Mouse (Mus musculus) heart, embryonic 13.5 days (tissue): ENCODE measurements around the gene Gm11060. TPM values are rescaled to one million over a fixed set of nuclear protein-coding genes. Genes with fewer than 3 reads are reported as not detected.

Source experiments
- ATAC-seq: fragments of 200-750 bp; cut with Nextera tagmentation; 2 replicates; pipeline ENCODE4 v1.8.0; 2017; ENCODE audit warnings: moderate TSS enrichment; ENCODE audit not compliant: insufficient number of reproducible peaks, low FRiP score, low TSS enrichment; ENCODE audit errors: extremely low read depth
- H3K27ac ChIP-seq: fragments of 300-500 bp; sonication (generic); replicated peaks from 2 replicates; pipeline ENCODE4 v1.5.1; 2015; ENCODE audit warnings: moderate library complexity, mild to moderate bottlenecking, inconsistent platforms
- H3K27me3 ChIP-seq: fragments of 300-500 bp; sonication (generic); replicated peaks from 2 replicates; pipeline ENCODE4 v1.6.1; 2015; ENCODE audit warnings: mild to moderate bottlenecking, inconsistent platforms
- H3K36me3 ChIP-seq: fragments of 300-500 bp; sonication (generic); 2 replicates; pipeline ENCODE4 v1.6.1; 2015; ENCODE audit warnings: mild to moderate bottlenecking, inconsistent platforms
- H3K4me1 ChIP-seq: fragments of 300-500 bp; sonication (generic); 2 replicates; pipeline ENCODE4 v1.6.1; 2015; ENCODE audit warnings: inconsistent platforms
- H3K4me2 ChIP-seq: fragments of 300-500 bp; sonication (generic); 2 replicates; pipeline ENCODE4 v1.6.1; 2015; ENCODE audit warnings: inconsistent platforms, mild to moderate bottlenecking, moderate library complexity
- H3K4me3 ChIP-seq: fragments of 300-500 bp; sonication (generic); 2 replicates; pipeline ENCODE4 v1.5.1; 2015; ENCODE audit warnings: moderate library complexity, mild to moderate bottlenecking, inconsistent platforms
- H3K9ac ChIP-seq: fragments of 300-500 bp; sonication (generic); 2 replicates; pipeline ENCODE4 v1.6.1; 2015; ENCODE audit warnings: inconsistent platforms, mild to moderate bottlenecking, moderate library complexity
- H3K9me3 ChIP-seq: fragments of 300-500 bp; sonication (generic); 2 replicates; pipeline ENCODE4 v1.6.1; 2016; ENCODE audit warnings: inconsistent platforms
- WGBS: fragments of 180-500 bp; shearing (Covaris S2); methylation state at CpG from one replicate; pipeline ENCODE4 v1.1.7; 2015; ENCODE audit warnings: mixed read lengths; 5-methylcytosine and 5-hydroxymethylcytosine counted together
- polyA plus RNA-seq: library from polyadenylated mRNA; unstranded; fragments of >200 nt; fragmentation: Nextera tagmentation; extraction: Ambion mirVana; gene quantifications from 2 replicates; pipeline ENCODE4 v1.2.1, GENCODE M21; 2015

Gene Gm11060
- polyA plus RNA-seq, 1 experiment from 2014 or later: not detected

DNA sequence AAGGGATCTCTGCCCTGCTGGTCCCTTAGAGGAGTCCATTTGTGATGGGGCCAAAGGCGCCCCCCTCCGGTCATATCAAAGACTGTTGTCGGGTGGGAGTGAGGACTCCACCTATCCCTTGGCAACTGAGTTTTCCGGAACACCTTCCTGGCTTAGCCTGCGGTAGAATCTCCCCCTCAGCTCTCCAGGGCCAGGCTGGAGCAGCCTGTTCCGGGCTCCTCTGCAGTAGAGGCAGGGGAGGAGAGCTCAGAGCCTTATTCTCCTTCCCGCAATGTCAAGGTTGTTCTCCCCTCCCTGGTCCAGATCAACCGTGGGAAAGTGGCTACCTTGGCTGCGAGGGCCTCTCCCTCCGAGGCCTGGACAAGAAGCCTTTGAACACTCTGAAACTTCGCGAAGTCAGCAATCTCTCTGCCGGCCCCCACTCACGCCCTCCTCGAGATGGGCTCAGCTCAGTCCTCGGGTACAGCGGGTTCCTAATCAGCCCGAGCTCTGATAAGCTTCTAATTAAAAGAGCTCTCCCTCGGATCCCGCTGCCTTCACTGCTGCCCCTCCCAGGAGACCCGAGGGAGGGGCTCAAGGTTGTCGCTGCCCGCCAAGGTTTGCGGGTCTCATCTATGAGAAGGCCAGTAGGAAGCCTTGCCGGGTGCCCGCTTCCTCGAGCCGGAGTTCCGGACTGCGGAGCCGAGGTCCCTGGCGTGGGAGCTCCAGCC, 38.7 kb downstream of the Gm11060 start:
- Histone ChIP-seq H3K9ac (peak overlapping the region; percentile 73), H3K27ac (peak overlapping the region; percentile 61), H3K4me2 (peak overlapping the region; percentile 67), H3K36me3 (no peaks in the 10 kb centered on the region), H3K9me3 (no peaks in the 10 kb centered on the region), H3K4me3 (peak overlapping the region; percentile 58), H3K27me3 (peaks cover 99% of the 10 kb centered on the region), H3K4me1 (peaks cover 56% of the 10 kb centered on the region)
- under 1% methylated on average over 32 of the region's 32 CpGs for WGBS
- no peak for ATAC-seq

DNA sequence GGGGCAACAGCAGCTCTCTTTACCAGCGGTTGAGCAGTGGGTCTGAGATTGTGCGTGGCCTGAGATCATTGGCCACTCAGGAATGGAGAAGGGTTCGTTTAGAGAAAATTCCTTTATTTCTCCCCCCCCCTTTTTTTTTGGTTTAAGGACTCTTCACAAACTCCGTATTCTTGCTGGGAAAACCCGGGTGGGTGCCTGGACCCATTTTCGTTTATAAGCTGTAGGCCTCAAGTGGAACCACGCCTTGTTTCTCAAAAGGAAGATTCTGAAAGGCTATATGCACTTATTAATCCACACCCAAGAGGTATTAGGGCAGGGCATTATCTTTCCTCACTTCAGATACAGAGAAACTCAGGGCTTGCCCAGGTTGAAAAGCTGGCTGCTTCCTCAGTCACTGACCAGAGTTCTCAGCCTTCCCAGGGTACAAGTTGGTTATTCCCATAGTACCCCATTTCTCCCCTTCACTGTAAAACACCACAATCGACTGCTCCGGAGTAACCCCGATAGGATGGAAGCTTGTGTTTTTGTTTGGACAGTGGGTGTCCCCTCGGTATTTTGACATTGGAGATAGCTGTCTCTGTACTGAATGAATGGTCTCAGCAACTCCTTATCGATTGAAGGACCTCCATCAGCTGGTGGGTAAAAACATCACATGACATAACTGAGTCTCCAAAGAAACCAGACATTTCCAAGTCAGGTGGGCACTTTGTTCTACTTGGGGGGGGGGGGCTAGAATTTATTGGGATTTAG, 39.4 kb downstream of the Gm11060 start:
- Histone ChIP-seq H3K4me3 (peak overlapping the region; percentile 58), H3K36me3 (no peaks in the 10 kb centered on the region), H3K27ac (peak overlapping the region; percentile 61), H3K4me2 (peak overlapping the region; percentile 67), H3K4me1 (peaks cover 54% of the 10 kb centered on the region), H3K27me3 (peaks cover 99% of the 10 kb centered on the region), H3K9me3 (no peaks in the 10 kb centered on the region), H3K9ac (peak overlapping the region; percentile 73)
- ATAC-seq: no peak
- WGBS: 8% methylated on average over 12 of the region's 12 CpGs

DNA sequence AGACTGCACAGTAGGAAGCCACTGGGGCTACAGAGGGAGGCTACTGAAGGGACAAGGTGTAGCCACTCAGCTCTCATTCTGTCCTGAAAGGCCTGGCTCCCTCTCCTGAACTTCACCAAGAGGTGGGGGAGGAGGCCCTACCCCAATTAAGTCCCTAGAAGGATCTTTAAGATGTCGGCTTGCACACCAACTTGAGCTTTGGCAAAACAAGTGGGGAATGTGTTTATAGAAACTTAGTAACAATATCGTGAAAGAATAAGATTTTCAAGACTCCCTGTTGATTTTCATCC, 39.9 kb downstream of the Gm11060 start:
- H3K36me3 ChIP-seq: no peaks in the 10 kb centered on the region
- H3K4me1 ChIP-seq: peaks cover 49% of the 10 kb centered on the region
- peak overlapping the region; percentile 39; the same call in 1 of the 2 replicates for H3K27ac ChIP-seq
- 10% methylated on average over 2 of the region's 2 CpGs for WGBS
- peak overlapping the region; percentile 67 for H3K4me2 ChIP-seq
- H3K9me3 ChIP-seq: no peaks in the 10 kb centered on the region
- no peak for ATAC-seq
- 0 out of 2 replicates have a peak overlapping the region, but pooled peaks have one; percentile 73 for H3K9ac ChIP-seq
- peaks cover 99% of the 10 kb centered on the region for H3K27me3 ChIP-seq
- H3K4me3 ChIP-seq: 0 out of 2 replicates have a peak overlapping the region, but pooled peaks have one; percentile 22

DNA sequence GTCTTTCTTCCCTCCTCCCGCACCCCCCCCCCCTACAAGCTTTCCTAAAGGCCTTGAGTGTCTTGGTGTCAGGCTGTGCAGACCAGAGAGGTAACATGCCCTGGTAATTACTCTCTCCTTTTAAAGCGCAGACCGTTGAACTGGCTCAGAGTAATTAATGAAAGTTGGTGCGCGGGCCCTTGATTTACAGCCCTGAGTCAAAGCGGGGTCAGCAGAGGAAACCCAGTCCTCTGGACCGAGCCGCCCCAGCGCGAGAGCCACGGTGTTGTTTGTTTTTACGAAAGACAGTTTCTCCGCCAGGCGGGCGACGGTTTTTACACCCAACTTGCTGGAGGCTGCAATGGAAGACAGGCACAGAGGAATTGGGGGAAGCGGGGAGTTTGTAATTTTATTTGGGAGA, 40.5 kb downstream of the Gm11060 start:
- WGBS: 4% methylated on average over 17 of the region's 17 CpGs
- H3K9ac ChIP-seq: peak overlapping the region; percentile 73
- no peaks in the 10 kb centered on the region for H3K9me3 ChIP-seq
- H3K4me1 ChIP-seq: peaks cover 44% of the 10 kb centered on the region
- no peaks in the 10 kb centered on the region for H3K36me3 ChIP-seq
- H3K27ac ChIP-seq: peak overlapping the region; percentile 71
- peak overlapping the region; percentile 22 for H3K4me3 ChIP-seq
- H3K4me2 ChIP-seq: peak overlapping the region; percentile 67
- H3K27me3 ChIP-seq: peaks cover 99% of the 10 kb centered on the region
- ATAC-seq: no peak

DNA sequence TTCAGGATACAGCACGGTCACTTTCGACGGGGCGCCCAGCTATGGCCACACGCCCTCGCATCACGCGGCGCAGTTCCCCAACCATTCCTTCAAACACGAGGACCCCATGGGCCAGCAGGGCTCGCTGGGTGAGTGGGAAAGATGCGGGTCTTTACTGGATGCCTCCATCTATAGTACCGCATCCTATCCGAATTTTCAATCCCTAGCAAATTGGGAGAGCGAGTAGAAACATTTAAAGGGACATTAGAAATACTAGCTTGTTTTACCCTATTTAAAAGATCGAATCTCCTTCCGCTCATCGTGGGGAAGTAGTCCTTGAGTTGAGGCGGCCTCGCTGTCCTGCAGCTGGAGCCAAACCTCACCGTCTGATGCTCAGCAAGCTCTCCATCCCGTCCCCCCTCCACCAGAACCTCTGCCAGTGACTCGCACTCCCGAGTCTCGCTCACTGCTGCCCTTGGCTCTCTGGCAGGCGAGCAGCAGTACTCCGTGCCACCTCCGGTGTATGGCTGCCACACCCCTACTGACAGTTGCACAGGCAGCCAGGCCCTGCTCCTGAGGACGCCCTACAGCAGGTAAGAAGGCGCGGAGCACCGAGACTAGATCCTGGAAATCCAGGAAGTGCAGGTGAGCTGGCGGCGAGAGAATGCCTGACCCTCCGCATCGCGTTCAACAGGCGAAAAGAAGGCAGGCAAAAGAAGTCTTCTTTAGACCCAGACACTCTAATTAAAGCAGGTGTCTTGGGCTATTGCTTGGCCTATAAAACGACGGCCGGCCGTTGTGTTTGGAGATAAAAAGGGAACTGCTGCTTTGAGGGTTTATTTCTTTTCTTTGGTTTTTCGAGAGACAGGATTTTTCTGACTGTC, 41.3 kb downstream of the Gm11060 start:
- Histone ChIP-seq H3K9me3 (no peaks in the 10 kb centered on the region), H3K27ac (peak overlapping the region; percentile 71), H3K4me2 (peak overlapping the region; percentile 67), H3K9ac (peak overlapping the region; percentile 61), H3K36me3 (no peaks in the 10 kb centered on the region), H3K4me1 (peaks cover 38% of the 10 kb centered on the region), H3K27me3 (peaks cover 100% of the 10 kb centered on the region), H3K4me3 (peak overlapping the region; percentile 33)
- 4% methylated on average over 43 of the region's 43 CpGs for WGBS
- no peak for ATAC-seq

DNA sequence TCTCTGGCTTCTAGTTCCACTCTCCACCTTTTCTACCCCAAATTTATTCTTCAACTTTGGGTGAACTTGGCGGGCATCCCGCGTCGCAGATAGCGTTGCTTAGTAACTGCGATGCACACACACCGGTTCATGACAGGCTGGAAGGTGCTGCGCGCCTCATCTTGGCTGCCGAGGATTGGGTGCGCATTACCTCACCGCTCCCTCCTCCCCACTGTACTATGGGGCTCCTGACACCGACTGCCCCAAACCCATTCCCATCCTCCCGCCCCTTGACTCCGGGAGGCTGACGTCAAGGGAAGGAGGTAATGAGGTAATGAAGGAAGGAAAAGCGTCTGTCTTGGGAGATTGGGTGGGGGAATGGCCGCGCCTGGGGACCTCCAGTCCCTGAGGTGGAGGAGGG, 42.5 kb downstream of the Gm11060 start:
- peak overlapping the region; percentile 50; the same call in 1 of the 2 replicates for H3K9ac ChIP-seq
- H3K27me3 ChIP-seq: peaks cover 96% of the 10 kb centered on the region
- peak; percentile 68; the same call in 1 of the 2 replicates for ATAC-seq
- H3K36me3 ChIP-seq: no peaks in the 10 kb centered on the region
- peaks cover 44% of the 10 kb centered on the region for H3K4me1 ChIP-seq
- peak overlapping the region; percentile 67 for H3K4me2 ChIP-seq
- no peaks in the 10 kb centered on the region for H3K9me3 ChIP-seq
- under 1% methylated on average over 19 of the region's 19 CpGs for WGBS
- H3K27ac ChIP-seq: peak overlapping the region; percentile 48
- H3K4me3 ChIP-seq: peak overlapping the region; percentile 28

DNA sequence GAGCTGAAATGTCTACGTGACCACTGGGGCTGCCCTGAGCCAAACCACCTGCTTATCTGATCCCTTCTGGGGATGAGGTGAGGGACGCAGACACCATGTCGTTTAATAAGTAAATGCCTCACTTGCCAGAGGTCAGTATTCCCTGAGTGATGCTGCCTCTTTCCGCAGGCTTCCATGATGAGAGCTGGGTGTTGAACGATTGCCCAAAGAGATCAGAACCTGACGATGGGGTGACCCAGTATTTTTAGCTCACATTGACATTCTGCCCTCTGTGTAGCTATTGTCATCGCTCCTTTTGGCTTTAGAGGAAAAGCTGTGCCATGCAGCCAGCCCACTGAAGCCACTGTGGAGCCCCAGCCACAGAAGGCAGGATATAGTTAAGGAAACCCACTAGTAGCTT, 47.7 kb downstream of the Gm11060 start:
- Histone ChIP-seq H3K4me2 (peak overlapping the region; percentile 22), H3K27me3 (peaks cover 53% of the 10 kb centered on the region)

DNA sequence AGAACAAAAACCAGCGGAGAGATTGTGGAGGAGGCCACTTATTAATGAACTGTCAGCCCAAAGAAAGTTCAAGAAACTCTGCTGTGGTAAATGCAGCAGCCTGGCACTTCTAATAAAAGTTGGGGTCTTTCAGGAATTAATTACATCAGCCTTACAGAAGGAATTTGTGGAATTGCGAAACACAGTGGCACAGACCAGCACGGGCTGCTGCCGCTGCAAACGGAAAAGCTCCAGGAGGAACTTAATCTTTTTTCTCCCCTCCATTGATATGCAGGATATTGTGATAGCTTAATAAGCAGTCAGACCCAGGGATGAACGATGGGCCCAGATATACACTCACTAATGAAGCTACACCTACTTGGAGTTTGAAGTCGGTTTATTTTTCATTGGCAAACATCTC, 49.6 kb downstream of the Gm11060 start:
- Histone ChIP-seq H3K4me2 (no peak overlapping the region), H3K4me1 (peaks cover 28% of the 10 kb centered on the region), H3K36me3 (no peaks in the 10 kb centered on the region), H3K27ac (peak overlapping the region; percentile 46), H3K4me3 (no peak overlapping the region), H3K9ac (no peak overlapping the region), H3K9me3 (no peaks in the 10 kb centered on the region), H3K27me3 (peaks cover 34% of the 10 kb centered on the region)
- no peak for ATAC-seq
- 50% methylated on average over 7 of the region's 7 CpGs for WGBS

More for the DNA sequence above, 47.7 kb downstream of the Gm11060 start:
- 28% methylated on average over 7 of the region's 7 CpGs for WGBS
- H3K36me3 ChIP-seq: no peaks in the 10 kb centered on the region
- peaks cover 34% of the 10 kb centered on the region for H3K4me1 ChIP-seq
- no peak overlapping the region for H3K4me3 ChIP-seq
- no peaks in the 10 kb centered on the region for H3K9me3 ChIP-seq
- ATAC-seq: no peak
- H3K9ac ChIP-seq: no peak overlapping the region
- H3K27ac ChIP-seq: peak overlapping the region; percentile 55

Other genes starting within 250 kb of the Gm11060 start
- gene Prrg4, start 242.1 kb upstream of the Gm11060 start, polyA plus RNA-seq: 0.99 and 1.0 TPM in 2 replicates
- gene Ccdc73, start 224.2 kb upstream of the Gm11060 start, polyA plus RNA-seq: 7.6 and 8.2 TPM in 2 replicates
- gene Eif3m, start 74.9 kb upstream of the Gm11060 start, polyA plus RNA-seq: 196 and 215 TPM in 2 replicates
- gene Wt1, start 34.5 kb downstream of the Gm11060 start, polyA plus RNA-seq: 22.2 and 26.1 TPM in 2 replicates
- gene Them7, start 132.3 kb downstream of the Gm11060 start, polyA plus RNA-seq: 0.85 and 1.2 TPM in 2 replicates